Mouse (Mus musculus) G1E-ER4 (cell line): ENCODE measurements around the gene Hdac11. TPM values are rescaled to one million over a fixed set of nuclear protein-coding genes. Genes with fewer than 3 reads are reported as not detected.

Experiments used
- GATA1 ChIP-seq: IDR thresholded peaks from one replicate; pipeline ENCODE4 v1.8.0; 2012; ENCODE audit warnings: low read length, inconsistent platforms
- polyA plus RNA-seq: library from polyadenylated mRNA; stranded (reverse); fragments of >175 nt; gene quantifications from 2 replicates; pipeline ENCODE4 v1.2.3, GENCODE M21; 2012

The Hdac11 gene
- 0.95 and 1.1 TPM in 2 replicates for polyA plus RNA-seq

GRCm38 (mm10) chr6:91156554-91157236 lies at the start of gene Hdac11:
Gene Hdac11, plus strand, starts transcription at chr6:91156665.
- TF ChIP-seq GATA1, result no peak

GRCm38 (mm10) chr6:91108301-91108916 lies 48.1 kb upstream of the Hdac11 start:
- TF ChIP-seq GATA1, result no peak

- no peak for TF ChIP-seq GATA1
These were observed 47.5 kb upstream of the Hdac11 start for GRCm38 (mm10) chr6:91108917-91109450.

- no peak for TF ChIP-seq GATA1
These were observed 47.0 kb upstream of the Hdac11 start for GRCm38 (mm10) chr6:91109489-91109888.

- TF ChIP-seq GATA1, result no peak
These were observed 46.0 kb upstream of the Hdac11 start for GRCm38 (mm10) chr6:91110323-91111020.

GRCm38 (mm10) chr6:91111141-91111953 lies 45.1 kb upstream of the Hdac11 start:
- TF ChIP-seq GATA1, result no peak

- no peak for TF ChIP-seq GATA1
These were observed 44.6 kb upstream of the Hdac11 start for GRCm38 (mm10) chr6:91111954-91112252.

- TF ChIP-seq GATA1, result no peak
These were observed 41.7 kb upstream of the Hdac11 start for GRCm38 (mm10) chr6:91114716-91115115.

- no peak for TF ChIP-seq GATA1
These were observed 41.3 kb upstream of the Hdac11 start for GRCm38 (mm10) chr6:91115158-91115557.

GRCm38 (mm10) chr6:91115863-91116243 lies 40.6 kb upstream of the Hdac11 start:
- TF ChIP-seq GATA1, result no peak

- TF ChIP-seq GATA1, result no peak
These were observed 40.0 kb upstream of the Hdac11 start, which contains the start of gene Nup210 for GRCm38 (mm10) chr6:91116244-91117145. Gene Nup210, minus strand, starts transcription at chr6:91116829.

GRCm38 (mm10) chr6:91117149-91117548 lies 39.3 kb upstream of the Hdac11 start:
- no peak for TF ChIP-seq GATA1

GRCm38 (mm10) chr6:91118526-91118925 lies 37.9 kb upstream of the Hdac11 start:
- TF ChIP-seq GATA1, result no peak

GRCm38 (mm10) chr6:91120206-91120605 lies 36.3 kb upstream of the Hdac11 start:
- no peak for TF ChIP-seq GATA1

GRCm38 (mm10) chr6:91123453-91123852 lies 33.0 kb upstream of the Hdac11 start:
- no peak for TF ChIP-seq GATA1
